Mouse (Mus musculus) gastrocnemius, adult 2 months (tissue): ENCODE data around the gene Rbp1. TPM values are rescaled to one million over a fixed set of nuclear protein-coding genes. Genes with fewer than 3 reads are reported as not detected.

Experiments used
- DNase-seq: peaks from one replicate; pipeline ENCODE4 v3.0.0; 2022
- H3K27ac ChIP-seq: fragments of 200-600 bp; 2 replicates; pipeline ENCODE4 v1.8.1; 2022; ENCODE audit warnings: mild to moderate bottlenecking
- H3K4me3 ChIP-seq: fragments of 200-600 bp; 2 replicates; pipeline ENCODE4 v1.8.1; 2022; ENCODE audit warnings: mild to moderate bottlenecking, moderate library complexity
- CTCF ChIP-seq: fragments of 200-600 bp; IDR thresholded peaks from 2 replicates; pipeline ENCODE4 v1.8.1; 2022; ENCODE audit warnings: antibody characterized with exemption, mild to moderate bottlenecking, moderate library complexity
- intact Hi-C: fragments of 180-260 bp; cut with DNase I; formaldehyde crosslinking; loops from one replicate; pipeline ENCODE4 v1.15.1; 2025
- long read RNA-seq, 2 experiments: library from polyadenylated mRNA; stranded (forward); transcript quantifications; one replicate each; pipeline ENCODE4 v2.0.0; 2021
- total RNA-seq, 2 experiments: library from RNA; stranded (reverse); gene quantifications; 2 replicates each; pipeline ENCODE4 v1.2.3; 2021

Rbp1 gene
- 1 to 10 TPM; 1.3 to 2.7 TPM for total RNA-seq
- long read RNA-seq, experiment 1, partial matches to known transcripts: 0 of 3 reads
- long read RNA-seq, experiment 1, other reads (novel, unspliced or antisense): 0 of 3 reads
- long read RNA-seq, experiment 2, partial matches to known transcripts: 2 of 2 reads
- long read RNA-seq, experiment 2, other reads (novel, unspliced or antisense): 0 of 2 reads

DNA sequence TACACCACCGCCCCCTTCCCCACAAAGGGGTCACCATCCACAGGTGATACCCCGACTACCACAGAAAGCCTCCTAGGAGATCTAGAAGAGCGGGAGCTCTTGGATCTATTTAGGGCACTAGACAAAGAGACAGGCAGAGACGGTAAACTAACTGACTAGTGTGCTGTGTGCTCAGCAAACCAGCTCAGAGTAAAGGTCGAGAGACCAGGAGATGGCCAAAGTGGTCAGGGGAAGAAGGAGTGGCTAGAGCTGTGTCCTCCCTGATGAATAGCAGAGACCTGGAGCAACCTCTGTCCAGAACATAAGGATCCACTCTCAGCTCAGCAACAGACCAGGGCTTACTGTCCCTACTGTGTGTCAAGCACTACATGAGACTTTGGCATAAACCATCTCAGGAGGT, at the start of gene Rbp1:
Gene Rbp1 (plus strand): TSS at position 306 of the 400 bp plus-strand sequence.
- intact Hi-C loops: no loop called here
- TF ChIP-seq CTCF: no peak
- H3K4me3 ChIP-seq: no peak within 1 kb of the TSS
- no peak for DNase-seq
- no peak within 1 kb of the TSS for H3K27ac ChIP-seq

GRCm38 (mm10) chr9:98373358-98373757, 49.4 kb upstream of the Rbp1 start:
- Histone ChIP-seq H3K27ac (no peak overlapping the region), H3K4me3 (no peak overlapping the region)
- TF ChIP-seq CTCF: peak; percentile 33
- intact Hi-C loops: no loop called here
- DNase-seq: no peak

DNA sequence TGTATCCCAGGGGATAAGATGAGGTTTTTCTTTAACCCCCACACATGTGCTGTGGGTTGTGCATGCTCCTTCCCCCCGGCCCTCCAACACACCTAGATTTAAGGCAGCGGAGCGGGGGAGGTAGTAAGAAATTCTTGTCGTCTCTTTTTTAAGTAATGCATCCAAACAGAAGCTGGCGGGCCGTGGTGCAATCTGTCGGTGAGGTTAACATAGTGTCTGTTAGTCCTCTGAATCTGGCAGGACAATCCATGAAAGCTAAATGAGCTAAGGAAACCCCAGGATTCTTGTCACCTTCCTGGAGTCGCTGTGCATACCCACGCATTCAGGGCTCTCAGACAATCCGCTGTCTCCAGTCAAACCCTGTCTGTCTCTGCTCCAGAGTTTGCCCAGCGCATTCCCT, 47.9 kb upstream of the Rbp1 start:
- intact Hi-C loops: no loop called here
- no peak for DNase-seq
- Histone ChIP-seq H3K4me3 (no peak overlapping the region), H3K27ac (no peak overlapping the region)
- TF ChIP-seq CTCF: no peak

DNA sequence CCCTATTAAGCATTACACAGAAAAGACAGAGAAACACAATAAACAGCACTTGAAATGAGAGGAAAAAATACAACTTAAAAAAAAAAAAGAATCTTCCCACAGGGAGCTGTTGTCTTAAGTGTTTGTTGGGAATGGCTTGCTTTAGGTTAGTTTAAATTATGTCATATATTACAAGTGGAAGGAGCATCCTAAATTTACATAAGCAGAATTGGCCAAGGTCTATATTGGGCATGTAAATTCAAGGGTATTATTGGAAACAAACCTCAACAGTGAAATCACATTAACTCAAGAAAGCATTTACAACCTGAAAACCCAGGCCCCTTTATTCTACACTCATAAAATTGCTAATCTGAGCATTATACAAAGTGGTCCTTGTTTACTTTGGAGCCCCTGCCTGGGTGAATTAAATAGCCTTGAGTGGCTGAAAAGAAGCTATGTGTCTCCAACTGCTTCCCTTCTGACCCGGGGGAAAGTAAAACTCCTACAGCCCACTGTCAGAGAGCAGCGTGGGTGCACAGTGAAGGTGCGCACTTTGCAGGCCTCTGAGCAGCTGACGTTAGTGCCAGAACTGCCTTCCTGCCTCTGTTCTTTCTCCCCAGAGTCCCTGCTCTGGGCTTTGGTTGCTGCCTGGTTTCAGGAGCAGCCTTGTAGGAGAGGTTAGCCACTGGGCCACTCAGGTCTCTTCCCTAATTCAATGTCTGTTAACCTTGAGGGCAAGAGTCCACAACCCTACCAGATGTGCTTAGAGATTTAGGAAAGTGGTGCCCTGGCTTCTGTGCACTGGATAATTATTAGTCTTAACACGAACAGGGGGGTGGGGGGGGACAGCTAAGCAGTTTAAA, 47.2 kb upstream of the Rbp1 start:
- no peak overlapping the region for H3K4me3 ChIP-seq
- no peak for DNase-seq
- no peak for TF ChIP-seq CTCF
- no peak overlapping the region for H3K27ac ChIP-seq
- intact Hi-C loops: no loop called here

DNA sequence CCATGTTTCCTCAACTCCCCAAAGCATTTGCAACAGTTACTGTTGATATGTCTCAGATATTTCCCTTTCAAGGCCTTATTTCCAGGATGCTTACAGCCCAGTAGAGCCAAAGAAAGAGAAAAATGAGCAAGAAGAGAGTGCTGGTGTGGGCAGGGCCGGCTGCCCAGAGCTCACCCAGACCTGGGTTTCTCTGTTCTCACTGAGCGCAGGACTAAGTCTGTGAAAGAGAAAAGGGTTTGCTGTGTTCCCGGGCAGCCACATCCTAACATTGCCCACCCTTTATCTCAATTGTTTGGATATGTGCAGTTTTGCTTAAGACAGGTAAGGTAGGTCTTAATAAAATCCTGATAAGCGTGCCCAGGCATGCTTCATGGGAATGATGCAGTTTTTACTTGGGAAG, 43.0 kb upstream of the Rbp1 start:
- TF ChIP-seq CTCF: no peak
- no peak for DNase-seq
- Histone ChIP-seq H3K4me3 (no peak overlapping the region), H3K27ac (no peak overlapping the region)
- intact Hi-C loops: no loop called here

DNA sequence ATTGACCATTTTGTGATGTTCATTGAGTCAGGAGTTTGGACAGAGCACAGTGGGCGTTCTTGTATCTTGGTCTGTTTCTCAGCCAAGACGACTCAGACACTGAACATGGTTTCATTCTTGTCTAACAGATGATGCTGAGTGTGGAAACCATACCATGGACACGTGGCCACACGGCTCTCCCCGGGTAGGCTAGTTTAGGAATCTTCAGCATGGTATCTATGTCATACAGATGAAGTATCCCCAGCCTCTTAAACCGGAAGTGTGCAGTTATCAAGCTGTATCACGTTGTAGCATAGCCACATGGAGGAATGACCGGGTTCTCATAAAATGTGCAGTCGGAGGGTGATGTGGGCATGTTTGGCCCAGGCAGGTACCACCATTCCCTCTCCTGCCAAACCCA, 42.2 kb upstream of the Rbp1 start:
- no peak for TF ChIP-seq CTCF
- DNase-seq: no peak
- Histone ChIP-seq H3K27ac (no peak overlapping the region), H3K4me3 (no peak overlapping the region)
- intact Hi-C loops: no loop called here

GRCm38 (mm10) chr9:98387741-98388632, 34.8 kb upstream of the Rbp1 start:
- DNase-seq: peak; percentile 61
- intact Hi-C loops: no loop called here
- Histone ChIP-seq H3K4me3 (0 out of 2 replicates have a peak overlapping the region, but pooled peaks have one; percentile 7), H3K27ac (peak overlapping the region; percentile 46)
- TF ChIP-seq CTCF: no peak

DNA sequence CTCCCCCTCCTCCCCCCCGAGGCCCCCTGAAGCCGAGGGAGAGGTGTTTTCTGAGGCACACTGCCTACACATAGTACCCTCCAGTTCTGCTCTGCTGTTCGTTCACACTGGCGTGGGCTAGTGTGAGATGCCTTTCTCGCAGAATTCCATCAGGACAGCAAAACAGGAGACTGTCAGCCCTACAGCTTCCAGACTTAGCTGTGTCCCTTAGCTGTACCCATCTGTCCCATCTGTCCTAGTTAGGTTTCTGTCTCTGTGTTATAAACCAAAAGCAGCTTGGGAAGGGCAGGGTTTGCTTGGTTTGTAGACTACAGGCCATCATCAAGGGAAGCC, 34.2 kb upstream of the Rbp1 start:
- H3K27ac ChIP-seq: no peak overlapping the region
- TF ChIP-seq CTCF: no peak
- no peak overlapping the region for H3K4me3 ChIP-seq
- intact Hi-C loops: no loop called here
- DNase-seq: no peak

DNA sequence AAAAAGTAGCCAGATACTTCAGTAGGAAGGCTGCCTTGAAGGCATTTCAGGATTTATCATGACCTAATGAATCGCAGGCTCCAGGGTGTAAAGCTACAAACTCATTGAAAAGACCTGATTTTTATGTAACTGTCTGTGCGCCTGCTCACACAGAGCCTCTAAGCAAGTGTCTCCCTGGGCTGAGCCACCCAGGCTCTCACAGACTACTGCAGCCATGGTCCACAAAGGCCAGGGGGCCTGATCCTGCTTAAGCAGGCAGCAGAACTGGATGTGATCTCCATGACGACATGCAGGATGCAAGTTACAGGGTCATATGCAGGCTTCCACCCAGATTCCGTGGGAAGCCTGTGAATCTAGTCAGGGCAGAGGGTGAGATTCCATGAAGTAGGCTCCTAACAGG, 29.3 kb upstream of the Rbp1 start:
- no peak for TF ChIP-seq CTCF
- intact Hi-C loops: no loop called here

DNA sequence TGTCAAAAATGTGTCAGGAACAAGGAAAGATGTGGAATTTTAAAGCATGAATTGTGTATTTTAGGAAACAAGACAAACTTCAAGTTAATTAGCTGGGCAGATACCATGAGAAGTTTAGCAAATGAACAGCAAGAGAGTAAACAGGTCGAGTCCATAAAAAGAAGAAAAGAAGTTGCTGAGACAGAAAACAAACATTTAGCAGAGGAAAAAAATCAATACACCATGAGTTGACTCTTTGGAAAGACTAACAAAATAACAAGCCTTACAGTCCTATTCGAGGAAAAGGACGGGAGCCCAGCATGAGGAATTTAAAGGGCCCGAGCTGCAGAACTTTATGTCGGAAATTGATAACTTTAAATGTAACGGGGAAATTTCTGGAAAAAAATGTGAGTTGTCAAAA, 25.6 kb upstream of the Rbp1 start:
- DNase-seq: no peak
- H3K27ac ChIP-seq: no peak overlapping the region
- no peak overlapping the region for H3K4me3 ChIP-seq
- TF ChIP-seq CTCF: no peak
- intact Hi-C loops: no loop called here

More for the DNA sequence above, 29.3 kb upstream of the Rbp1 start:
- H3K27ac ChIP-seq: no peak overlapping the region
- H3K4me3 ChIP-seq: no peak overlapping the region
- DNase-seq: no peak

GRCm38 (mm10) chr9:98397866-98398265, 24.9 kb upstream of the Rbp1 start:
- DNase-seq: no peak
- no peak overlapping the region for H3K4me3 ChIP-seq
- H3K27ac ChIP-seq: no peak overlapping the region
- intact Hi-C loops: no loop called here
- TF ChIP-seq CTCF: no peak

GRCm38 (mm10) chr9:98400185-98400894, 22.4 kb upstream of the Rbp1 start:
- intact Hi-C loops: no loop called here
- no peak overlapping the region for H3K4me3 ChIP-seq
- no peak for DNase-seq
- no peak for TF ChIP-seq CTCF
- H3K27ac ChIP-seq: no peak overlapping the region
